9 mouse cellular contexts compared by ENCODE assay signal in the genomic region with DNA sequence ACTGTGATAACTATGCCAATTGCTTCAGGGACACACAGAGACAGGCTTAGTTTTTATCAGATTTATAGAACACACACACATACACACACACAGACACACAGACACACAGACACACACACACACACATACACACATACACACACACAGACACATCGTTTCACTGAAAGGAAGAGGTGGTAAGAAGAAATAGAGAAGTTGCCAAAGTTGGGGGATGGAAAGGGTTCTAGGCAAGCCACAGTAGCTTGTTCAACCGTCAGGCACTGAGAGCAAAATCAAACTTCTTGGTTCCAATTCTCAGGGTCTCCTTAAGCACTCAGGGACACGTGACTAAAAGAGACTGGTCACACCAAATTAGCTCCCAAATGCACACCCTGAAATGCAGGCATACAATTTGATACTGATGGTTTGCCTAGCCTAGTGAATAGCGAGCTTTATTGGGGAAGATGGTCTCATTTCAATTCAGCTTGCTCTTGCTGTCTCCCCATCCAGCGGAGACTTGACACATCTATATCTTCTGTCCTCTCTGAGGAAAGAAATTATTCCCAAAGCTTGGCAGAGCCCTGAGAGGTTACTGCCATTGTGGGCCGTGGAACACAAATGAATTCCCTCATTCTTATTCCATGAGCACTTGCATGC.
DNase-seq lines count a peak whose midpoint lies in the region; ATAC-seq and TF ChIP-seq lines count a peak whose summit lies in the region.
"Had no signal": no experiment of that assay in that cellular context is flagged by ENCODE, and none has a peak within 500 bp of the region (broad histone marks: within the 10 kb centered on the region; RNA-seq: fewer than 3 reads in every experiment).

No protein-coding gene starts in this region.

- no peaks in the 10 kb centered on the region for H3K36me3 ChIP-seq in forebrain, postnatal 0 days (ENCODE audit: insufficient read depth)

- peaks cover 16% of the 10 kb centered on the region; the same call in 1 of the 2 replicates for H3K4me1 ChIP-seq in forebrain, postnatal 0 days (ENCODE audit: insufficient read depth)

- H3K27me3 ChIP-seq in forebrain, postnatal 0 days (ENCODE audit: insufficient read depth, low read length) = no peaks in the 10 kb centered on the region
- H3K27me3 ChIP-seq: Patski had no signal

- WGBS in forebrain, postnatal 0 days = 20% methylated on average over 6 of the region's 6 CpGs

- ATAC-seq in forebrain, postnatal 0 days = no peak
- ATAC-seq in megakaryocyte progenitor cell, adult 5-6 weeks (replicated peaks; ENCODE audit: poor library complexity) = peak; percentile 64
- no peak for ATAC-seq in inflammation-experienced regulatory T-cells, adult 6 months
- no peak for ATAC-seq in megakaryocyte-erythroid progenitor cell, adult 5-6 weeks (replicated peaks; ENCODE audit: low FRiP score, low TSS enrichment, poor library complexity, severe bottlenecking)
- ATAC-seq: Patski had no signal

- peak overlapping the region; percentile 26 for H3K4me2 ChIP-seq in forebrain, postnatal 0 days (ENCODE audit: low read depth)

- no peaks in the 10 kb centered on the region for H3K9me3 ChIP-seq in forebrain, postnatal 0 days (ENCODE audit: low read length)

- TF ChIP-seq CTCF in forebrain, postnatal 0 days (IDR thresholded peaks at IDR 0.05; ENCODE audit: low read depth) = no peak

- no peak overlapping the region for H3K9ac ChIP-seq in forebrain, postnatal 0 days

- peak overlapping the region; percentile 72 for H3K27ac ChIP-seq in forebrain, postnatal 0 days (ENCODE audit: low read depth, low read length)

- DNase-seq in right cerebral cortex, postnatal 25 days = peak; percentile 51
- no peak for DNase-seq in right cerebral cortex, postnatal 10 days (ENCODE audit: low spot score in 2 of 2)
- peak; percentile 61 for DNase-seq in forebrain, postnatal 0 days
- DNase-seq in ovary, postnatal 36 days (ENCODE audit: low spot score) = no peak
- DNase-seq: lung, adult 18-20 months had no signal

- H3K4me3 ChIP-seq in forebrain, postnatal 0 days (ENCODE audit: low read depth, low read length) = peak overlapping the region; percentile 1; the same call in 1 of the 2 replicates

Comparison
In these comparisons a context has a peak if more than half of its experiments do, and no peak if none do; other contexts are left out.
1. DNase-seq: peak in right cerebral cortex, postnatal 25 days (single experiment) and forebrain, postnatal 0 days (single experiment); none in right cerebral cortex, postnatal 10 days (0 of 2) and ovary, postnatal 36 days (single experiment).